Mouse (Mus musculus): ENCODE data around the gene Diexf. TPM values are rescaled to one million over a fixed set of nuclear protein-coding genes. Genes with fewer than 3 reads are reported as not detected.

Diexf gene
- total RNA-seq, 2 experiments from 2014 or later = 14.3 to 20.4 TPM

DNA sequence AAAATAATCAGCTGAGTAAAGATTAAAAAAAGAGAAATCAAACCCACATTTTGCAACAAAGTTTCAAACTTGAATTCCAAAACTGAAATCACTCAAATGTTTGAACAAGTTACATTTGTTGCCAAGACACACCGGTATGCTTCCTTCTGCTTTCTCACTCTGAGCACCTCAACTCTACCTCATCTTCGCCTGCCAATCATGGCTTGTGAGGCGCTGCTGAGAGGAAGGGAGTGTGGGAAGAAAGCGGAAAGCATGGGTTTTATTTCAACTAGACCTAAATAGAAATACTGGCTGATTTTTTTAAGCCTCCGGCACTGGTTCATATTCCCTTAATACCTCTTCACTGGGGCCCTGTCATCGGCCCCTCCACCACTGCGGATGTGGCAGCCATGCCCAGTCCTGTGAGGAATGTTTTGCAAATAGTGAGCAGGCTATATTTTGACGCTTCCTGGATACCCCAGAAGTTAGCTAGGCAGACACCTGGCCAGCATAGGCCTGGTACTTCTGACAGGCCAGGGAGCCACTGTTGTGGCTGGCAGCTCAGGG, 12.5 kb upstream of the Diexf start:
- intact Hi-C loops (cut with DNase I) = no loop called here
- DNase-seq (ENCODE audit: low spot score in 2 of 2) = no peak

DNA sequence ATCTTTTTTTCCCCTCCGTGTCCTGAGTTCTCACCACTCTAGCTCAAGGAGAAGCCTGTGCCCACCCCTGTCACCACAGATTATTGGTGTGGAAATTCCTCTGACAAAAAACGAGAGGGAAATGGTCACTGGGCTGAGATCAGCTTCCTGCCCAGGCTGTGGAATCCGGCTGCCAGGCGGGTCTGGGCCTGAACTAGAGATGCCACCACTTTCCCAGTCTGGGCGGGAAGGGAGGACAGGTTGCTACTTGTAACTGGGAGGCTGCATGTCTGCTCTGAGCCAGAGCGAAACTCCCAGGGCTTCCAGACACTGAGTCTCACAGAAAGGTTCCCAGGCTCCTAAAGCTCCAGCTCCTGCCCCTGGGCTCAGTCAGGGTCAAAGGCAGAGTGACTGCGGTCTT, 11.0 kb upstream of the Diexf start:
- DNase-seq (ENCODE audit: low spot score in 2 of 2) = no peak
- intact Hi-C loops (cut with DNase I) = no loop called here

DNA sequence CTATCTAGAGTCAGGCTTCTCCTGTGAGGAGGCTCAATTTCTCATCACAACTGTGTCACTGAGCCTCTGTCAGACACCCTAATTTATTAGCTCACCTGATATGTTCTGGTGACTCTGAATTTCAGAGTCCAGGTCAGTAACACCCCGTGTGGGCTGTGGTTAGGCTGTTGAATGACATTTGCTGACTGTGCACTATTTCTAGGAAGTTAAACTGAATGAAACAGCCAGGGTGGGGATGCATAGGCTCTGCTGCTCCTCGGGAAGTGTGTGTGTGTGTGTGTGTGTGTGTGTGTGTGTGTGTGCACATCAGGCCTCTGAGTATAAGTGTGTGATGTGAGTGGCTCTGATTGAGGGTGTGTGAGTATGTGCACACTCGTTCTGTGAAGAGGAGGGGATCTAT, 8.6 kb upstream of the Diexf start:
- DNase-seq (ENCODE audit: low spot score in 2 of 2) = no peak
- intact Hi-C loops (cut with DNase I) = no loop called here

DNA sequence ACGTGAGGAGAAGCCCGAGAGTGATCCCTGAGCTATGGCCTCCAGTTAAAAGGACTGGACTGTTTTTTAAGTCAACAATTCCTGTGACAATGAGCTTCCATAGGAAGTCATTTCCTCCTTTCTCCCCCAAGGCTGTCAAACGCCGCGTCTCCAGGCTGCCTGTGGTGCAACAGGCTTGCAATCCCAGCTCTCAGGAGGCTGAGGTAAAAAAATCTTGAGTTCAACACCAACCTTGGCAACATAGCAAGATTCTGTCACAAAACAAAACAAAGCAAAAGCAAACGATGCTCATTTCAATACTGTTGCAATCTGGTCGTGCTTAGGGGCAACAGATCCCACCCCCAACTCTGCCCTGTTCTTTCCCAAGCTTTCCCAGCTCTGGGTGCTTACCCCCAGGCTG, 8.0 kb upstream of the Diexf start:
- intact Hi-C loops (cut with DNase I) = no loop called here
- no peak for DNase-seq (ENCODE audit: low spot score in 2 of 2)

DNA sequence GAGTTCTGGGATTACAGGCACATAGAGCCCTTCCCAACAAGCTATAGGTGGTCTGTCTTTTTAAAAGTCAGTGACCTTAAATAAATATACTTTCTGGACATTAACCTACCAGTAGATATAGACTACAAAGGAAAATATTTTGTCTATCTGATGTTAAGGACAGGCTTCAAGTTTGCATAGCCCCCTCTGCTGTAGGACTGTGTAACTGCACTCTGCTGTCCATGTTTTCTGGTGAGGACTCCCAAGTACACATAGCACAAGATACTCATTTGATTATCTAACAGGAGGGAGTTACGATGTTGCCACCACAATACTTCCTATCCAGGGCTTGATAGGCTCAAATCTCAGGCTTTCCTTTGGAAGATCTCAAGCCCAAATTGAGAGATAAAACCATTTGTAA, 3.7 kb upstream of the Diexf start:
- DNase-seq (ENCODE audit: low spot score in 2 of 2) = no peak
- intact Hi-C loops (cut with DNase I) = no loop called here

DNA sequence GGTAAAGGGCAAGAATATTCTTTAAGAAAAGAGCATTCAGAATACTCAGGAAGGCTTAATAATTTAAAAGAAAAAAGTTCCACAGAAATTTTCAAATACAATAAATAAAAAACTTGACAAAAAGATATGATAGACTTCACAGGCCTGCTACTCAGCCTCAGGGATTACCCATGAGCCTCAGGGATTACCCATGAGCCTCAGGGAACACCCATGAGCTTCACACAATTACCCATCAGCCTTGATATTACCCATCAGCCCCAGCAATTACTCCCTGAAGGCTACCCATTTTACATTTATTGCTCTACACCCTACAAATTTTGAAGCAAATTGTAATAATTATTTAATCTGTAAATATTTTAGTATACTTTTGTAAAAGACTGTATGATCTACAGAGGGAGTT, 2.3 kb upstream of the Diexf start:
- intact Hi-C loops (cut with DNase I) = no loop called here

DNA sequence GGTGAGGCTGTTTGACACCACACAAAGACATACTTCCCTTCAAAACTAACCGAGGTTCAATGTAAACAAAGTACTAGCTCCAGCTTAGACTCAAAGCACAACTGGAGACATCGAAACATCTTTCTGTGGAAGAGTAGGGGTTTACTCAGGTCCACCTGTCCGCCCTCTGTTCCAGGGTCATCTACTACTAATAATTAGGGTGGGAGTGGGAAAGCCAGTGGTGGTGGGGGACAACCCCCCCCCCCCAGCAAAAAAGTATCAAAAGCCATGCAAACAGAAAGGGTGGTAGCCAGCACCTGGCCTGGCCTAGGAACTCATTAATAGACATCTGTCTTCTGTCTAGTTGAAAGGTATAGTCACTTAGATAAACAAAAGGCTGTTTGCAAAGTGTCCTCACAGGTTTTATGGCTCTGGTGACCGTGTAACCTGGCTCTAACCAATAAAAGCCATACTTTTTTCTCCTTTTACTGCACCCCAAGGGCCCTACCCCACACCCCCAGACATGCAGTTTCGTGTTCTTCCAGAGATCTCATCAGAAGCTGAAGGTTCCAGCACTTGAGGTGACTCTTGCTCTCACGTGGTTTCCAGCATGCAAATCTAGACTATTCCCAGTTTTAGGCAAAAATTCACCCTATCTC, 1.4 kb upstream of the Diexf start:
- intact Hi-C loops (cut with DNase I) = no loop called here
- DNase-seq (ENCODE audit: low spot score in 2 of 2) = no peak

More for the DNA sequence above, 2.3 kb upstream of the Diexf start:
- DNase-seq (ENCODE audit: low spot score in 2 of 2) = no peak

DNA sequence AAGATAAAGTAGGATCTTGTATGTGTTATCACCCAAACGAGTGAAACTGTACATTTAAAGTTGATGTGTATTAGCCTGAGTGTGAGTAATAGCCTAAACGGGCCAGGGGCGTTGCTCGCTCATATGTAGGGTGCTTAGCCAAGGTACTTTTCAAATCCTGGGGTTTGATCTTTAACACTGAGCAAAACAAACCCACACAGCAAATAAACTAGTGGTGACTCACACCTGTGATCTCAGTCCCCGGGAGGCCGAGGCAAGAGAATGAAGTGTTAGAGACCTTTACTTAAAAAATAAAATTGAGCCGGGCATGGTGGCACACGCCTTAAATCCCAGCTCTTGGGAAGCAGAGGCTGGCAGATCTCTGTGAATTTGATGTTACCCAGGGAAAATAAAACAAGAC, 767 bp upstream of the Diexf start:
- DNase-seq (ENCODE audit: low spot score in 2 of 2) = no peak
- intact Hi-C loops (cut with DNase I) = loop anchor here (1.0 kb wide), 1 partner anchor 42 kb away; no protein-coding TSS in a partner anchor

DNA sequence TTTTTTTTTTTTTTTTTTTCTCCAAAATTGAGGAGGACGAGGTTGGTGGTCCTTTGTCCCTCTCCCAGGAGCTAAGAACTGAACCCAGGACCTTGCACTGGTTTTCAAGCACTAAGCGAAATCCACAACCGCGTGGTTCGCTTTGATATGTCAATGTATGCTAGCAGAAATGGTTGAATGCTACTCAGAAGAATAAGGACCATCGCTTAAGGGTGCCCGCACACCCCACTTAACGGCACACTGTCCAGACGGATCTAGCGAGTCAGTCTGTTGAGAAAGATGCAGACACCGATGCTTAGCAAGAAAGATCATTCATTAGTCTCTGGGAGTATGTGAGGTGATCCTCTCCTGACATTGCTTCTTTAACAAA, 369 bp upstream of the Diexf start:
- DNase-seq (ENCODE audit: low spot score in 2 of 2) = no peak
- intact Hi-C loops (cut with DNase I) = loop anchor here (1.0 kb wide), 1 partner anchor 43 kb away; no protein-coding TSS in a partner anchor

DNA sequence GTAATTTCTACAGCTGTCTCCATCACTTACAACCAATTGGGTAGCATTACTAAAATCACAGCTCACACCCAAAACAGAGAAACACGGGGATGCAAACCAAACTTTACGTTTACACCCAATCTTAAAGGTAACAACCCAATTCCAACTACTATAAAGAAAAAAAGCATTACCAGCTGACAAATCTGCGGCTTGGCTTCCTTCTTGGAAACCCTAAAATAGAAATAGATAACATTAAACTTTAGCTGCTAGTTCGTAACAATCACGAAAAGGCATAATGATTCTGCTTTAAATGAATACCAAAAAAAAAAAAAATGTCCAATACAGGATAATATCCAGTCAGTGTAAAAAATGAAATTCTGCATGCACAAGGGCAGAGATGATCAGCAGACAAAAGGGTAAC, 751 bp downstream of the Diexf start:
- intact Hi-C loops (cut with DNase I) = loop anchor here (2.0 to 10.0 kb wide), 3 partner anchors 95 to 347 kb away; partner anchors contain the start of gene Syt14
- no peak for DNase-seq (ENCODE audit: low spot score in 2 of 2)

DNA sequence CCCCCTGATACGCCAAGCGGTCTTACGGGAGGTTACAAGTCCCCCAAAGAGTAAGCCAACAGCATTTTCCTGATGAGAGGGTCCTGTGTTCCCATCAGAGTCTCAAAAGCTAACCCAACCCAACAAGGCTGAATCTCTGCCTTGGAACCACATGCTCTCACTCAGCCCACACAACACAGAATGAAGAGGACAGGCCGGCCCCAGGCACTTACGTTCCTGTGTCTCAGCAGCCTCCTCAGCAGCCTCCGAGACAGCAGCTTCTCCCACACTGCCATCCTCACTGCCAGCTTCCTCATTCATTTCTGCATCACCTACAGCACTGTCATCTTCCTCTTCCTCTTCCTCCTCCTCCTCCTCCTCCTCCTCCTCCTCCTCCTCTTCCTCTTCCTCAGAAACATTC, 2.0 kb downstream of the Diexf start:
- intact Hi-C loops (cut with DNase I) = loop anchor here (2.0 to 10.0 kb wide), 3 partner anchors 93 to 346 kb away; partner anchors contain the start of gene Syt14
- DNase-seq (ENCODE audit: low spot score in 2 of 2) = peak in 1 of 2 experiments; percentile 29

DNA sequence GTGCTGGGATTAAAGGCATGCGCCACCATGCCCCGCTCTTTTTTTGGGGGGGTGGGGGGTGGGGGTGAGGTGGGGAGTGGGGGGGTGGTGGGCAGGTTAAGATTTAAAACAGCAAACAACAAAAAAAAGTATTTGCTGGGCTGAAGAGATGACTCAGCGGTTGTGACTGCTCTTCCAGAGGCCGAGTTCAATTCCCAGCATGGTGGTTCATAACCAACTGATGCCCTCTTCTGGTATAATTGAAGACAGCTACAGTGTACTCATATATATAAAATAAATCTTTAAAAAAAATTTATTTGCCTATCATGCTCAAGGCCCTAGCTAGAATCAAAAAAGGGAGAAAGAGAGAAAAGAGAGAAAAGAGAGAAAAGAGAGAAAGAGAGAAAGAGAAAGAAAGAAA, 4.2 kb downstream of the Diexf start:
- intact Hi-C loops (cut with DNase I) = loop anchor here (5.0 to 10.0 kb wide), 2 partner anchors 91 to 344 kb away; partner anchors contain the start of gene Syt14
- no peak for DNase-seq (ENCODE audit: low spot score in 2 of 2)

DNA sequence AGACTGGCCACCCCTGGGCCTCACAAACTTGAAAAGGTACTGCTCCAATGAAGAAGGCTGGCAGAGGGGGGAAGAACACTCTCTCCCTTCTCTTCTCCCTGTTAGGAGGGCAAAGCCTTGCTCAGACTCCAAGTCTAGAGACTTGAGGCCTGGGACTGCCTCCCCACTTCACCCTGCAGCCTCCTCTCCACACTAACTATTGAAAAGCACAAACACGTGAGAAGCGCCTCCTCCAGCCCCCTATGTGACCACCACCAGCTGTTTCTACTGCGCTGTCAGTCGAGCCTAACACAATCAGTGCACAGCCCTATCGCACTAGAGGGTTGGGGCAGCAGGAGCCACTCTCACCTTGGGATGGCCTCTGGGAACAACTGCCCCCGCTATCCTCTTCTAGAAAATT, 6.8 kb downstream of the Diexf start:
- intact Hi-C loops (cut with DNase I) = loop anchor here (10.0 kb wide), 1 partner anchor 88 kb away; the partner anchor contains the start of gene Syt14
- DNase-seq (ENCODE audit: low spot score in 2 of 2) = no peak

DNA sequence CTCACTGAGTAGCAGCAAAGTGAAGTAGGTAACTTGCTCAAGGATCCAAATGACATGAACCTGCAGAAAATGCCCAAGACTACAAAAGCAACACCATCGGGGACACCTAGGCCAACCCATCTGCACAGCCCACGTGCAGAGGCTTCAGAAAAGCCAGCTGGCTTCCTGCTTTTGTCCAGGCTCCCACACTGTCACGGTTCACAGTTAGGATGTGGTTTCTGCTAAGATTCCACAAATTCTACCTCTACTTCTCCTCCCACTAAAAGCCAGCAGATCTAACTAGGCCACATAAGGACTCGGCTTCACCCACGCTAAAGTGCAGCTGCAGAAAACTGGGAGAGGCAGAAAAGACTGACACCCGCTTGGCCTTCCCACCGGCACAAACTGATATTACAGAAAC, 7.3 kb downstream of the Diexf start:
- intact Hi-C loops (cut with DNase I) = loop anchor here (10.0 kb wide), 1 partner anchor 88 kb away; the partner anchor contains the start of gene Syt14
- peak; percentile 46 to 55 for DNase-seq (ENCODE audit: low spot score in 2 of 2)

DNA sequence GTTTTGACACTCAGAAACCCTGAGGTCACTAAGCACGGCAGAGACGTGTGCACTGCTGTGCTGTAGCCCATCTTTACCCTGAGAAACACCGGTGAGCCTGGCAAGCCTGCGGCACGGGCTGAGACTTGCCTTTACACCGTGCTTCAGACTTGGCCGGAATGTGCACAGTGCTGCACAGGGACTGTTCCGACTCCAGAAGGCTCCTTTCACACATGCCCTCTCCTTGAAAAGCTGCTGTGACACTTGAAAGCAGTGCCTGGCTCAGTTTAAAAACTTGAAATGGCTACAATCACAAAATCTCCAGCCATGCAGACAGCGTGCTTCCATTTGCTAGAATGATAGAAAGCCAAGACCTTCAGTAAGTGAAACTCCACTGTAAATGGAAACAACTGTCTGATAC, 18.0 kb downstream of the Diexf start:
- DNase-seq (ENCODE audit: low spot score in 2 of 2) = no peak
- intact Hi-C loops (cut with DNase I) = no loop called here

DNA sequence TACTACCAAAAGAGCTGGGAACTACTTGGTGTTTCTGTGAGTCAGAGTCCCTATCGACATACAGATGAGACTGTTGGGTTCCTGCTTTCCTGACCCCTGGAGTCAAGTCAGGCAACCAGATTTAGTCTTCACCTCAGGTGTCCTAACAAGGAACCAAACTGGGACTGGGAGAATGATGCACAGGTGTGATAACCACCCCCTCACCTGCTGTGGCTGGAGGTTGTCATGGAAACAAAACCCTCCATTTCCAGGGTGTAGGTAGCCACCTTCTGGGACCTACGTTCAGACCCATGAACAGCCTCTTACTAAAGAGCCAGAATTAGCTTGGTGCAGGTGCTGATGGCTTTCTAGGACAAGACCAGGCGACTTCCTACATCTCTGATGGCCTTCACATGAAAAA, 27.1 kb downstream of the Diexf start:
- no peak for DNase-seq (ENCODE audit: low spot score in 2 of 2)
- intact Hi-C loops (cut with DNase I) = no loop called here

DNA sequence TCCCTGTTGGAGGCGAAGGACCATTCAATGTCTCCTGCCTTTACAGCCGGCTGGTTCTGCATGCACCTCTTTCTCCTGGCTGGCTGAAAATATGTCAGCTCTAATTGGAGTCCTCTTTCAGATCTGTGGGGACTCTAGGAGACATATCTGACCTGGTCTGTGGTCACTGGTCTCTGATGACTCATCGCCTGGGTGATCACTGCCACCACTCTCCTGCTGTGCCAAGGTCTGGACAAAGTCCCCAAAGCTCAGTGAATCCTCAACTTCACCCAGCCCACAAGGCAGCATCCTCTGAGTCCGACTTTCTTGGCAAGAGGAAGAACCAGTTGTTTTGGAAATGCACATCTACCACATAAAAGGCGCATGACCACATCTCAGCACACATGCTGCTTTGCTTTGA, 27.5 kb downstream of the Diexf start:
- intact Hi-C loops (cut with DNase I) = no loop called here
- no peak for DNase-seq (ENCODE audit: low spot score in 2 of 2)

DNA sequence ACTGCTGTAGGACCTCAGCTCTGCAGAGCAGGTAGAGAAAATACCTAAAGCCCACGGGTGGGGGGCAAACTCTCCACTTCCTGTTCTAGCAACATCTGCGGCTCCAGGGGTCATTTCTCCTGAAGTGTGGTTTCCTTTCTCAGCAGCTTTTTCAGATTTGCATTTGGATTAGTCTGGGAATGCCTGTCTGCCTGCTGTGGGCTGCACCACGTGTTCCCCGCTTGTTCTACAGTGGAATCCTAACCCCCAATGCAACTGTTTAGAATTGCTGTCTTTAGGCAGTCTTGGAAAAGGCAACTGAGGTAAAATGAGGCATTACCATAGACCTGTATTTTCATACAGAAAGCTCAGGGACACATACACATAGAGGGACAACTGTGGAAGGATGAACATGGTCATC, 28.0 kb downstream of the Diexf start:
- intact Hi-C loops (cut with DNase I) = no loop called here
- peak in 1 of 2 experiments; percentile 38 for DNase-seq (ENCODE audit: low spot score in 2 of 2)

DNA sequence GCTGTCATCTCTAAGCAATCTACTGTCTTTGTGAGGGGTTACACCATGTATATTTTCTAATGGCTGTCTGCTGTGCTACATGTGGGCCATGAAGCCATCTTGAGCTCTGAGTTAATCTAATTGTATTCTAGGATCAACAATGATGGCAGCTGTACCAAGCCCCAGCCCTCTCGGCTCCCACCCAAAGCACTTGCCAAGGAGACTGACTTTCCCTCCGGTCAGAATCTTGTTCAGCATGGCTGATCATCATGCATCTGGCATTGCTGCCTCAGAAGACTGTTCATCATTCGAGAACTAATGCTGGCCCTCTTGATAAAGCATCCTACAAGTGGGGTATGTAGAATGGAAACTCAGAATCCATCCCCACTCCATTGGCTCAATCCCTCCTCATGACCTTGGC, 31.1 kb downstream of the Diexf start:
- DNase-seq (ENCODE audit: low spot score in 2 of 2) = no peak
- intact Hi-C loops (cut with DNase I) = no loop called here

DNA sequence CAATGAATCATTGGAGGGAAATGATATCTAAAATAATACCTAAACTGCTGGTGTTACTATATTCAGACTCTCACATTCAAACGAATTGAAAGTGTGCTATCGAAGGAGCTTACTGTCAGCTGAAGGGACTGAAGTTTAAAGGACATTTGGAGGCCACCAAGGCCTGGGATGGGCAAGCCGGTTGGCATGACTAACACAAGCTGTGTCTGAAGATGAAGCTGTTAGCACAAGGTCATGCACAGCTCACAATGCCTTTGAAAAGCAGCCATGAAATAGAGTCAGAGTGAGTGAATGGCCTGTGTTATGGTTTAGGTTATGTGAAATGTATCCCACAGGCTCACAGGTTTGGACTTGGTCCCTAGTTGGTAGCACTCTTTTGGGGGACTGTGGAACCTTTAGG, 36.5 kb downstream of the Diexf start:
- intact Hi-C loops (cut with DNase I) = no loop called here
- no peak for DNase-seq (ENCODE audit: low spot score in 2 of 2)

DNA sequence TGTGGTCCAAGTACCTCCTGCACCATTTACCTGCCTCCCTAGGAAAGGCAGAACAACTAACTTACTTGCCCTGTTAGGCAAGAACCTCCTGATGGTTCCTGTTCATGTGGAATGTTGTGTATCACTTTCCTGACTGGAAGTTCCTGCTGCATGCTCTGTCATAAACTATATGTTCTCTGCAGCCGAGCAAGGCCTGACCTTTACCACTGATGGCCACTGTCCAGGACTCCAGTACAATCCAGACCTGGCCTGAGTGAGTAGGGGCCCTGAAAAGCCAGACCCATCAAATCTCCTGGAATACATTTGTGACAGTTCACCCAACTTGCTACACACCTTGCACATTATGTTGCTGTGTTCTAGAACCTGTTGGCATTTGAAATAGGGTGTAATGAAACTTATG, 37.3 kb downstream of the Diexf start:
- intact Hi-C loops (cut with DNase I) = no loop called here
- DNase-seq (ENCODE audit: low spot score in 2 of 2) = no peak
